Mouse (Mus musculus) limb, embryonic 11.5 days (tissue): ENCODE data around the gene Peak1. TPM values are rescaled to one million over a fixed set of nuclear protein-coding genes. Genes with fewer than 3 reads are reported as not detected.

Experiments
- ATAC-seq: fragments of 200-750 bp; cut with Nextera tagmentation; 2 replicates; pipeline ENCODE4 v1.8.0; 2017; ENCODE audit warnings: low read depth; ENCODE audit not compliant: insufficient number of reproducible peaks, low FRiP score, low TSS enrichment
- DNase-seq: peaks from one replicate; pipeline ENCODE4 v3.0.0-alpha.2; 2015; ENCODE audit warnings: low spot score
- H3K27ac ChIP-seq: fragments of 300-500 bp; sonication (generic); replicated peaks from 2 replicates; pipeline ENCODE4 v1.5.1; 2014; ENCODE audit warnings: low read depth, mild to moderate bottlenecking, low read length
- H3K27me3 ChIP-seq: fragments of 300-500 bp; sonication (generic); 2 replicates; pipeline ENCODE4 v1.6.1; 2014; ENCODE audit warnings: mild to moderate bottlenecking, low read length, mixed read lengths; ENCODE audit not compliant: control insufficient read depth, insufficient read depth
- H3K36me3 ChIP-seq: fragments of 300-500 bp; sonication (generic); 2 replicates; pipeline ENCODE4 v1.6.1; 2014; ENCODE audit warnings: mild to moderate bottlenecking, low read length, moderate library complexity, mixed read lengths; ENCODE audit not compliant: control insufficient read depth, insufficient read depth
- H3K4me1 ChIP-seq: fragments of 300-500 bp; sonication (generic); 2 replicates; pipeline ENCODE4 v1.6.1; 2014; ENCODE audit warnings: low read length, mixed read lengths; ENCODE audit not compliant: control insufficient read depth, insufficient read depth
- H3K4me2 ChIP-seq: fragments of 300-500 bp; sonication (generic); 2 replicates; pipeline ENCODE4 v1.6.1; 2014; ENCODE audit warnings: low read depth, mild to moderate bottlenecking, moderate library complexity; ENCODE audit not compliant: severe bottlenecking
- H3K4me3 ChIP-seq: fragments of 300-500 bp; sonication (generic); 2 replicates; pipeline ENCODE4 v1.5.1; 2014; ENCODE audit warnings: low read depth, low read length
- H3K9ac ChIP-seq: fragments of 300-500 bp; sonication (generic); 2 replicates; pipeline ENCODE4 v1.6.1; 2014; ENCODE audit warnings: mild to moderate bottlenecking, low read length
- H3K9me3 ChIP-seq: fragments of 300-500 bp; sonication (generic); 2 replicates; pipeline ENCODE4 v1.6.1; 2016; ENCODE audit warnings: low read length; ENCODE audit not compliant: control insufficient read depth
- WGBS: fragments of 180-500 bp; shearing (Covaris S2); extraction: QIAGEN DNeasy Blood & Tissue Kit; methylation state at CpG from one replicate; pipeline ENCODE4 v1.1.7; 2014; 5-methylcytosine and 5-hydroxymethylcytosine counted together
- polyA plus RNA-seq: library from polyadenylated mRNA; unstranded; fragments of >200 nt; fragmentation: Nextera tagmentation; extraction: Ambion mirVana; gene quantifications from 2 replicates; pipeline ENCODE4 v1.2.1, GENCODE M21; 2014

The Peak1 gene
- polyA plus RNA-seq, 1 experiment from 2014 or later, result 7.5 TPM

DNA sequence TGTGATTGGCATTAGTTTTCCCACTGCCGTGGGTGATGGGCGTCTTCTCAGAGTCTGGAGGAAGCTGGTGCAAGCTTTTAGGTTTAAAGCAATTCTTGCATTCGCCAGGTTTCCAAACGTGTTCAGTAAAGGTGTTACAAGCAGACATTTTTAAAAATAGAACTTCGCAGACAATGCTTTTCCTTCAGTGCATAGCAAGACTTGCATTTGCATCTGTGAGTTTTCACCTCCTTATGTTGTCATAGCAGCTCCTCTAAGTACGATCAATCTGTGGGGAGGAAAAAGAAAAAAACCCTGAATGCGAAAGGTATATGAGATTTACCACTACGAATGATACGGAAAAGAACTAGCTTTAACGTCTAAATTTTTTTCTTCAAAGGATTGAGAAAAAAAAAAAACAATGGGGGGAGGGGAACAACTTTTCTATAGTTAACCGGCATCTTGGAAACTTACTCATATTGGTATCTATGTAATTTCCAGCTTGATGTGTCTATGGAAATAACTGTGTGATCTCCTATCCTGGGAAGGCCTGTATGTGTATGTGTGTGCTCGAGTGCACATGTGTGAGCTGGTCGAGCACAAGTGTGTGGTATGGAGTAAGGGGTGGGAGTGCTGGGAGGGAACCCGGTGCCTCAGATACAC is 157.3 kb downstream of the Peak1 start:
- Histone ChIP-seq H3K36me3 (peaks cover 2% of the 10 kb centered on the region), H3K9me3 (peaks cover 5% of the 10 kb centered on the region), H3K4me1 (no peaks in the 10 kb centered on the region; the same call in 1 of the 2 replicates), H3K4me3 (no peak overlapping the region), H3K9ac (no peak overlapping the region), H3K27ac (no peak overlapping the region), H3K27me3 (no peaks in the 10 kb centered on the region), H3K4me2 (no peak overlapping the region)
- no peak for DNase-seq
- no peak for ATAC-seq
- WGBS, result 90% methylated on average over 14 of the region's 14 CpGs

DNA sequence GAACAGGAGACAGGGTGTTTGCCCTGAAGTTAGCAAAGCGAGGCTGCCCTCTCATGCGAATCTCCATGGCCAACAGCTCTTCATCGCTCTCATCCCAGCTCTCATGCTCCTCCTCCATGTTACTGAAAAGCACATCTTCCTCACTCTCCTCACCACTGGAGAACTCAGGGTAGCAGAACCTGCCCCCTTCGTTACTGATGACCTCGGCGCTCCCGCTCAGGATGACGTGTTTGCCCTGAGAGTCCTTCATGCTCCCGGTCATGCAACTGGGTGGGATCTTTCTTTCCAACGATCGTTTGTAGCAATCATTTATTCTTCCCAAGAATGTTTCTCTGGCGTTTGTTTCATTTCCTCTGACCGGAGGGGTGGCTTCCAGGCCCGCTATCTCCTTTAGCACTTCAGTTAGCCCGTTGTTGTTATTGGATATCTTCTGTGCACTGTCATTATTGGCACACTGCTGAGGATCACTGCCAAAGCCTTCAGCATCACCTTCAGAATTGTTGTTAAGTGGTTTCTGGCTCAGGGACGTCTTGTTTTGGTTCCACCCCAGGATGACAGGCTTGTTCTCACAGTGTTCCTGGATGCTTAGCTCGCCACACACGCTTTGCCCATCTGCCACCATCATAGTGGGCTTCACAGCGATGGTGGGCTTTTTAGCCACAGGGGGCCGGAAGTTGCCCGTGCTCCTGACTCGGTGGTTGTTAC is 157.9 kb downstream of the Peak1 start:
- ATAC-seq (no peak), DNase-seq (no peak)
- Histone ChIP-seq H3K4me1 (no peaks in the 10 kb centered on the region; the same call in 1 of the 2 replicates), H3K36me3 (peaks cover 2% of the 10 kb centered on the region), H3K4me2 (no peak overlapping the region), H3K27me3 (no peaks in the 10 kb centered on the region), H3K9ac (no peak overlapping the region), H3K4me3 (no peak overlapping the region), H3K27ac (no peak overlapping the region), H3K9me3 (peaks cover 5% of the 10 kb centered on the region)
- WGBS, result 88% methylated on average over 22 of the region's 22 CpGs

DNA sequence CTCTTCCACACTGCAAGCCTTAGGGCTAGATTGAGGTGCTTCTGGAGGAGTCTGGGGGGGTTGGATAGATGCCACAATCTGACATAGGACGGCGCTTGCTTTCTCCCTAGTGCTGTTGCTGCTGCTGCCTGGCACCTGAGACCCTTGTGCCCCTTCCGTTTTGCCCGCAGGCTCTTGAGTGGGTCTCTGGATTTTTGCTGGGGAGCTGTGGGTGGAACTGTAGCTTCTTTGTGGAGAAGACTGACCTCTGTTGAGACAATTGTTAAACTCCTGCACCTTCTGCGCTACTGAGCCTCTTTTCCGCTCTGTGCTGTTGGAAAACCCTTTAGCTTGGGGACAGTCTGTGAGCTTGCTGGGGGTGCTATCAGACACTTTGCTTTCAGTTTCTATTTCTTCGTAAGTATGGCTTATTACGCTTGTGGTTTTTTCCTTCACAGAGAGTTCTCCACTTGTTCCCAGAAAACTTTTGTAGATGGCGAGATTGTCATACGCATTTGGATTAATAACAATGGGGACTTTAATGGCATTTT is 159.5 kb downstream of the Peak1 start:
- Histone ChIP-seq H3K4me2 (no peak overlapping the region), H3K4me1 (no peaks in the 10 kb centered on the region), H3K36me3 (peaks cover 2% of the 10 kb centered on the region), H3K27ac (no peak overlapping the region), H3K9me3 (peaks cover 5% of the 10 kb centered on the region), H3K9ac (no peak overlapping the region), H3K4me3 (no peak overlapping the region), H3K27me3 (no peaks in the 10 kb centered on the region)
- ATAC-seq (no peak), DNase-seq (no peak)
- 94% methylated on average over 10 of the region's 10 CpGs for WGBS

DNA sequence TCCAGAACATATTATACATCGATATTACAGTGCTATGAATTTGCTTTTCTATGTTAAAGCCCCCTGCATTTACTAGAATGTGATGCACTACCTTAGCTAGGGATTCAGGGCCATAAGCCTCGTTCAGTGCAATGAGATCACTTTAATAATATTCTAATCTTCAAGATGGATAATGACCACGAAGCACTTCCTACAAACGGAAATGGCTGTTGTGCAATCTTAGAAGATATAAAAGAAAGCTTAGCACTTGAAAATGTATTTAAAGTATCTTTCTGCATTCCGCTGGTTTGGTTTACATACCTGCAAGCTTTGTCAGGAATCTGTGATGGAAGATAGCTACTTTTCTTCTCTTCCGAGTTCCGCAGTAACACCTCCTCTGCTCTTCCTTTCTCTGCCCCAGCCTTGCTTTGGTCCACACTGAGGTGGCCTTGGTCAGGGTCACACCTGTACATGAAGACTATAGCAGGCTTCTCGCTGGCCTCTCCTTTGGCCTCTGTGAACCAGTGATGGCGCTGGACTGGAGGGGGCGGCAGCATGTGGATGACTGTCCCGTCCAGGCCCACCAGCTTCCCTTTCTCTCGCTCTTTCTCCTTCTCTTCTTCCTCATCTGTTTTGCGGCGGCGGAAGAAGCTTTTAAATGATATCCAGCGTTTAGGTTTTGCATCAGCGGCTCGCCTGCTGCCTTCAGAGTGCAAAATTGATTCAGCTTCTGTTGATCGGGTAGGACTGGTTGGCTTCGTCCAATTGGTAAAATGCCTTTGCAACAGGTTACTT is 160.5 kb downstream of the Peak1 start:
- H3K36me3 ChIP-seq, result peaks cover 2% of the 10 kb centered on the region
- WGBS, result 94% methylated on average over 20 of the region's 20 CpGs
- no peak overlapping the region for H3K4me3 ChIP-seq
- H3K4me2 ChIP-seq, result no peak overlapping the region
- no peak overlapping the region for H3K9ac ChIP-seq
- no peak for ATAC-seq
- H3K9me3 ChIP-seq, result peaks cover 5% of the 10 kb centered on the region
- DNase-seq, result no peak
- H3K4me1 ChIP-seq, result no peaks in the 10 kb centered on the region
- H3K27ac ChIP-seq, result no peak overlapping the region
- H3K27me3 ChIP-seq, result no peaks in the 10 kb centered on the region

DNA sequence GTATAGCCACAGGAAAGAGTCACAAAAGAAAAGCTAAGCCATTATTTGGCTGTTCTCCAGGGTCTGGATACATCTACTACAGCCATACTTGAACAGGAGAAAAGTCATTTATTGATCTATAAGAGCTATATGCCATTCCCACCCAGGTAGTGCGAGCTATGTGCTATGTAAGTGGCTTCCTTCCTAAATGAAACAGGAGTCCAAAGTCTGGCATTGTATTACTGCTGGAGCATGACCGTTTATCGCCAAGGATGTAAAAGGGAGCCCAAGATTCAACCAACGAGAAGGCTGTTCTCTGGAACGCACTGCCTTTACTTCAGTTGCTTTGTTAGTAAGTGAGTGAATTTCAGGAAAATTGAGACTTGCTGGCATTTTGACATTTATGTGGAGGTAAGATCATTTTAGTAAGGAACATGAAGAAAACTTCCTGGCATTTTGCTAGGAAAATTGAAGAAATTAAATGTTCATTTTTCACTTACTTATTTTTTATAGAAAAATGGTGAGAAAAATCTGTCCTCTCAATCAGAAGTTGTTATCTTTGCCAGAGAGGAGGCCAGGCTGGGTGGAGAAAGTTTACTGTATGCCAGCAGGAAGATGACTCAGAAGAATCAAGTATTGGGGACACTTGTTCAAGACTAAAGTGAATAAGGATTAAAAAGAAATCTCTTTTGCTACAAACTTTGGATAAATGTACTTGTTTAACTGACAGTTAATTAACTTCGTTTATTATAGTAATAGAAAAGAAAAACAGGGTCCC is 162.0 kb downstream of the Peak1 start:
- Histone ChIP-seq H3K4me1 (no peaks in the 10 kb centered on the region), H3K27me3 (no peaks in the 10 kb centered on the region), H3K4me2 (no peak overlapping the region), H3K27ac (no peak overlapping the region), H3K36me3 (peaks cover 2% of the 10 kb centered on the region), H3K9ac (no peak overlapping the region), H3K9me3 (peaks cover 5% of the 10 kb centered on the region), H3K4me3 (no peak overlapping the region)
- WGBS, result 82% methylated on average over 6 of the region's 6 CpGs
- DNase-seq (no peak), ATAC-seq (no peak)

DNA sequence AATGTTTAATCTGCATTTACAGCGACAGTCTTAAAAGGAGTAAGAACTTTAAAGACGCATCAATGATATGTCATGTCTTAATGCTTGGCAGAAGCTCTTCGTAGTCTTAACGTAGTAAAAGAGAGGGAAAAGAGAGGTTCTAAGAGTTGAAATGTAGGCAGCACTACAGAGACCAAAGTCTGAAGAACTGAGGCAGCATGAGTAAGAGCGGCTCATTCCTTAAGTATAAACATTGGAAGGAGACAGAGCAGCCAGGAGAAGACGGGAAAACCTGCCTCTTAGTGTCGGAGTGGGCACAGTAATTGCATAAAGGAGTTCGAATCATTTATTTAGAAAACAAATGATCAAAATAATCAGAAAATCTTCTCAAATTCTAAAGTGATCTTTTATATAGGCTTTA is 173.5 kb downstream of the Peak1 start:
- WGBS, result 76% methylated on average over 8 of the region's 8 CpGs

DNA sequence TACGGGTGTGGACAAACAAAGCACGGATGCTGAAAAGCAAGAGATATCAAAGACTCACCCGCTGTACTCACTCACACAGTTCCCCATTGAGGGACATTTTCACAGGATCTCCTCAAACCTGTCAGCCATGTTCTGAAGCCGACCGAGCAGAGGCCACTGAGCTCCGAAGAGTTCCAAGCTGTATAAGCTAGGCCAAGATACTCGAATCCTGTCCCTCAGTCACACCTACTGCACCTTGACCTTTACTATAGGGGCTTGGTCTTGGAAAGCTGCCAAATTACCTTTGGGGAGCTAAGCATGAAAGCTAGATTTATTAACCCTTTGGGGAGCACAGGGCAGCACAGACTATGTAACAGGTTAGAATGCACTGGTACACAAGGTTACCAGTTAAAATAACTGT is 174.0 kb downstream of the Peak1 start:
- H3K27me3 ChIP-seq, result no peaks in the 10 kb centered on the region
- no peaks in the 10 kb centered on the region for H3K4me1 ChIP-seq
- H3K9me3 ChIP-seq, result no peaks in the 10 kb centered on the region
- H3K9ac ChIP-seq, result no peak overlapping the region
- H3K4me3 ChIP-seq, result no peak overlapping the region
- no peaks in the 10 kb centered on the region for H3K36me3 ChIP-seq
- no peak overlapping the region for H3K4me2 ChIP-seq
- no peak for DNase-seq
- 80% methylated on average over 7 of the region's 7 CpGs for WGBS
- no peak for ATAC-seq
- H3K27ac ChIP-seq, result no peak overlapping the region

More for the DNA sequence above, 173.5 kb downstream of the Peak1 start:
- Histone ChIP-seq H3K4me3 (no peak overlapping the region), H3K9ac (no peak overlapping the region), H3K36me3 (no peaks in the 10 kb centered on the region), H3K27me3 (no peaks in the 10 kb centered on the region), H3K27ac (no peak overlapping the region), H3K9me3 (no peaks in the 10 kb centered on the region), H3K4me2 (no peak overlapping the region), H3K4me1 (no peaks in the 10 kb centered on the region)
- DNase-seq (no peak), ATAC-seq (no peak)

DNA sequence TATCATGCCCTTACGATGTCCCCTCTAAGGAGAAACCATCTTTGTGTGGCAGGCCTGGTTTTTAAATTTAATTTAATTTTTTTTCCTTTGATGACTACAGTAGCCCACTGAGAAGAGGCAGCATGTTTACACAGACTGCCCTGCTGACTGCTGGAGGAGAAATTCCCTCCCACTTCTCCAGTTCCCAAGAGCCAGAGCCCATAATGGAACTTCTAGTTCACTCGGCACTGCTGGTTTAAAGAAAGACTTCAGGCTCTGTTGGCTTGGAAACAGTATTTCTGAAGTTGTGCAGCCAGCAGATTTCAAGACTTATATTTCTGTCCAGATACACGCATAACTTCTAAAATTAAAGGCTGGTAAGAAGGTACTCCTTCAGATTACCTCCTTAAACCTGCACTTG is 175.2 kb downstream of the Peak1 start:
- ATAC-seq (no peak), DNase-seq (no peak)
- WGBS, result 78% methylated on average over 3 of the region's 3 CpGs

More for the DNA sequence above, 175.2 kb downstream of the Peak1 start:
- no peaks in the 10 kb centered on the region for H3K36me3 ChIP-seq
- no peak overlapping the region for H3K4me3 ChIP-seq
- no peaks in the 10 kb centered on the region for H3K4me1 ChIP-seq
- no peaks in the 10 kb centered on the region for H3K27me3 ChIP-seq
- no peak overlapping the region for H3K4me2 ChIP-seq
- H3K27ac ChIP-seq, result no peak overlapping the region
- no peak overlapping the region for H3K9ac ChIP-seq
- H3K9me3 ChIP-seq, result no peaks in the 10 kb centered on the region
